Mouse (Mus musculus) gastrocnemius, postnatal 14 days (tissue): ENCODE measurements around the gene Gm10134. TPM values are rescaled to one million over a fixed set of nuclear protein-coding genes. Genes with fewer than 3 reads are reported as not detected.

Experiments used
- DNase-seq: peaks from one replicate; pipeline ENCODE4 v3.0.0; 2021; ENCODE audit warnings: mixed read lengths
- intact Hi-C: fragments of 180-260 bp; cut with DNase I; formaldehyde crosslinking; loops from one replicate; pipeline ENCODE4 v1.15.1; 2025; ENCODE audit warnings: low total_unique reads
- total RNA-seq, 2 experiments: library from RNA; stranded (reverse); gene quantifications; 2 replicates each; pipeline ENCODE4 v1.2.3; 2021

Gene Gm10134
- total RNA-seq, 2 experiments from 2014 or later = 0.90 TPM; not detected in 1

- peak; percentile 16 for DNase-seq
- intact Hi-C loops = no loop called here
Observed at GRCm38 (mm10) chr2:28527436-28528353, 21.8 kb downstream of the Gm10134 start.

DNA sequence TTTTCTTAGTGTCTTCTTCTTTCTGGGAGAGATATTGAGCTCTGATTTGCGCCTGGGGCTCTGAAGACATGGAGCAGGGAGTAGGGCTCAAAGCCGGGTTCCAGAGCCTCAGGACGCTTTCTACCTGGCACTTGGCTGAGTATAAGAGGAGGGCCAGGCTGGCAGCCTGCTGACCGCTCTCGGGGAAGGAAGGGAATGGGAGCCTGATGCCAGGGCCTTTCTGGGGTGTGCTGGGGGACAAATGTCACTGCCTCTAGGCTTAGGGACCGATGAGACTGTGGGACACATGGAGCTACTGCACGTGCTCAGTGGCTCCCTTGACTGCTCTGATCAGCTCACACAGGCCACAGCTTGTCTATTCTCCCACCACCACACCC, 22.4 kb downstream of the Gm10134 start:
- peak; percentile 8 for DNase-seq
- intact Hi-C loops = no loop called here

GRCm38 (mm10) chr2:28529856-28530255, 24.0 kb downstream of the Gm10134 start:
- no peak for DNase-seq
- intact Hi-C loops = no loop called here

DNA sequence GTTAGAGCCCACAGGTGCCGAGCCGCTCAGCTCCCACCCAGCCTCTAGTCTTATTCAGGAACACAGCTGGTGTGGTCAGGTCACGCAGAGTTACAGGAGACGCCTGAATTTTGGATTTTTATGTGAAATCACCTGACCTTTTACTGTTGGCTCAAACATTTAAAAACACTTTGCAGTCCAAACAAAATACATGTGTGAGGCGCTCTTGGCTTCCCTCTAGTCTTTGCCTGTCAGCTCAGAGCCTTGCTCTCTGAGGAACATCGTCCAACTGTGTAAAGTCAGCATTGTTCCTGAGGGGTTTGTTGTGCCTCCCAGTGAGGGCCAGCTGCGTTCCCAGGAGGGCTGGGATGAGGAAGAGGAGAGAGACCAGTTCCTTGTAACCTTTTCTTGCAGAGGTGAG, 24.4 kb downstream of the Gm10134 start:
- intact Hi-C loops = no loop called here
- DNase-seq = no peak

- DNase-seq = peak; percentile 91
- intact Hi-C loops = no loop called here
Observed at GRCm38 (mm10) chr2:28532938-28533771, 27.3 kb downstream of the Gm10134 start.

DNA sequence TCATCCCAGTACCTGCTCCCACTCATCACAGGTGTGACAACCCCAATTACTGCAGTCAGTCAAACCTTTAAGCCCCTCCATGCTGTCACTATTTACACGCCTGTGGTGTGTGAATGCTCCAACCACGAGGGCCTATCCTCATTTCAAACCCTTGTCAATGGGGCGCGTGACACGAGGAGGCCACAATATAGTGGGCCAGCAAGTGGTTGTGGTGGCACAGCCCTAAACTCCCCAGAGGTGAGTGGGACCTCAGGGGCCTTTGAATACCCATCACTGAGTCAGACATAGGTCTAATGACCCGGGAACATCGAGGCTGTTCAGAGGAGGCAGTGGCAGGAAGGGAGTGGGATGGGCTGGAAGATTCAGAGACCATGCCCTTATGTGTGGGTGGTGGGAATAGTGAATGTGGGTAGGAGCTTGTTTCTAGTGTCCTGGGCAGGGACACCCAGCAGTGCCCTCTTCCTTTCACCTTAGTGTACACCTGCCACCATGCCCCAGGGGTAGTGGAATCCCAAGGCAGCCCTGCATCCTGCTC, 28.1 kb downstream of the Gm10134 start:
- DNase-seq = no peak
- intact Hi-C loops = no loop called here

DNA sequence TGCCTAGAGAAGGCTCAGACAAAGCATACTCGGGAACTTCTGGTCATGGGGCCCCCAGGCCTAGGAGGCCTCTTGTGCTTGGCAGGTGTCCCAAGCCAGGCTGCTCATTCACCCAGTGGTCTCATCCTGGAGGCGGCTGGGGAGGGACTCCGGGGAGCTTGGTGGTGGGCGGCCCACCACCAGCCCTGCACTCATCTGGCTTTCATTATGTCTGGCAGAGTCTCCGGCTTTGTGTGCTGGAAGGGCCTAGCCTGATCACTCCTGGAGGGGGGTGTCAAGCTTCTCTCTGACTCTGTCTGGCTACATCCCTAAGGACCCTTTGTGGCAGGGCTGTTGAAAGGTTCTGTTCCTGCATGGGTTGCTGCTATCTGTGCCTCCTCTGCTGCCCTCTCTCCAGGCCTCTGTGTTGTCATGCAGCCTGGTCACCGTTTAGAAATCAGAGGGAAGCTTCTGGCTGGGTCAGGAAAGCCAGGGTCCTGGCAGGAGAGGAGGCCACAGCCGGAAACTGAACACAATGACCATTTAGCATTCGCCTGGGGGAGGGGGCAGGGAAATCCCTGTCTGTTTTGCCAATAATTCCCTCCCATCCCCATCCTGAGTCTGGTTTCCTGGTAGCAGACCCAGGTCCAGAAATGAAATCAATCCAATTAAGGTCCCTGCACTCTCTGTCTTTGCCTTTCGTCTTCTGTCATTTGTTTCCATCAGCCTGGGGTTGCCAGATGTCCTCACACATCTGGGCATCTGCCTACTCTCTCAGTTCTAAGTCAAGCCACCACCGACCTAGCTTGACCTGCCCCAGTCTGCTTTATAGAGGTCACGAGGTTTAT, 28.8 kb downstream of the Gm10134 start:
- intact Hi-C loops = no loop called here
- peak; percentile 52 for DNase-seq

GRCm38 (mm10) chr2:28535263-28535540, 29.3 kb downstream of the Gm10134 start:
- intact Hi-C loops = no loop called here
- no peak for DNase-seq

DNA sequence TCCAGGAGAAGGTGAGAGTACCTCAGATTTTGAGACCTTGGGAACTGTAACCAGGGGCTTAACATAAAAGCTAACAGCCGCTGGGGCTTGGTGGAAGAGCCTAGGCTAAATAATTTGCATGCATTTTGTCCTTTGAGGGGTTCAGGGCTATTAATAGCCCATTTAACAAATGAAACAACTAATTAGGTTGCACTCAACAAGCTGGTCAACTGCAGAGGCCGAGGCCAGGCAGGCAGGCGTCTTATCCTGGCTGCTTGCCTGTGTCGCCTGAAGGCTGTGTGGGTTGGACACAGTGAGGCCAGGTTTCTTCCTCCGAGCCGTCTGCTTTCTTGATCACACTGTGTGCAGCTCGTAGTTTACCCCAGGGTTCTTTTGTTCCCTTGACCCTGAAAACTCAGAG, 29.8 kb downstream of the Gm10134 start:
- intact Hi-C loops = no loop called here
- DNase-seq = peak; percentile 60

GRCm38 (mm10) chr2:28536166-28536565, 30.3 kb downstream of the Gm10134 start:
- intact Hi-C loops = no loop called here
- DNase-seq = peak; percentile 56

DNA sequence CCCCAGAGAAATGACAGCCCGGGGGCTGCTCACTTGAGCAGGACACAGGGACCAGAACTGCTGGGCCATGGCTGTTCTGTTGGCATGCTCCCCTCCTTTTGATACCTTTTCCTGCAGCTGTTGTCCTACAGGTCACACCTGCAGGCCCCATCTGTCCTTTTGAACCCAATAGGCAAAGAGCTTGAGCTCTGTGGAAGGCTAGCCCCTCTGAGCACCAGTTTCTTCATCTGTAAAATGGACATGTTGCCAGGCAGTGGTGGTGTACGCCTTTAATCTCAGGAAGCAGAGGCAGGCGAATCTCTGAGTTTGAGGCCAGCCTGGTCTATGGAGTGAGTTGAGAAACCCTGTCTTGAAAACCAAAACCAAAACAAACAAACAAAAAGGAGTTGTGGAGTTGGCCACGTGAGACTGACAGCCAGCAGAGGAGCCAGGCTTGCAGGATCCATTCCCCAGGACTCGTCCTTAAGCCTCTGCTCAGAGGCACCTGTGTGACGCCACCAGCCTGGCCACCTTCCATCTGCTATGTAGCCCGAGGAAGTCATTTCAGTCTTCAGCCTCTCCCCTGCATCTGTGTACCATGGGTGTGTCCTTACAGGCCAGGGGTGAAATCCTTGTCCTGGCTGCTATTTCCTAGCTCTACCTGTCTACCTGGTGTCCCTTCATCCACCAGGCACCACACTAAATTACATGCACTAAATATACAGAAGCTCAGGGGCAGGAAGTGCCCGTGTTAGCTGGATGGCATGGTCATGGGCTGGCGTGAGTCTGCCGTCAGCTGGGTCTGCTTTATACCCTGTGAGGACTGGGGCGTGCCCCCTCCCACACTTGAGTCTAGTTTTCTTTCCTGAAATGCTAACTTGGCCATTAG, 31.1 kb downstream of the Gm10134 start:
- intact Hi-C loops = no loop called here
- DNase-seq = no peak

DNA sequence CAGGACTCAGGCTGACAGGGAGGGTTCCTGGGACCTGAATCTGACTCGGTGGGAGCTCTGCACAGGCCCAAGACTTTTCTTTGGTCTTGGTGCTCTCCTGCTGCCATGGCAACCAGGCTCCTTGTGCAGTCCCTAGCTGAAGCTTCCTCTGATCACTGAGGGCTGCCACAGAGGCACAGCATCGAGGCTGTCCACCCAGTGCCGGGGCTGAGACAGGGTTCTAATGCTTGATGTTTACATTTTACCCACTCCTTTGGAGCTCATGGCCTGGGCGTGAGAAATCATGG, 31.7 kb downstream of the Gm10134 start:
- no peak for DNase-seq
- intact Hi-C loops = no loop called here

DNA sequence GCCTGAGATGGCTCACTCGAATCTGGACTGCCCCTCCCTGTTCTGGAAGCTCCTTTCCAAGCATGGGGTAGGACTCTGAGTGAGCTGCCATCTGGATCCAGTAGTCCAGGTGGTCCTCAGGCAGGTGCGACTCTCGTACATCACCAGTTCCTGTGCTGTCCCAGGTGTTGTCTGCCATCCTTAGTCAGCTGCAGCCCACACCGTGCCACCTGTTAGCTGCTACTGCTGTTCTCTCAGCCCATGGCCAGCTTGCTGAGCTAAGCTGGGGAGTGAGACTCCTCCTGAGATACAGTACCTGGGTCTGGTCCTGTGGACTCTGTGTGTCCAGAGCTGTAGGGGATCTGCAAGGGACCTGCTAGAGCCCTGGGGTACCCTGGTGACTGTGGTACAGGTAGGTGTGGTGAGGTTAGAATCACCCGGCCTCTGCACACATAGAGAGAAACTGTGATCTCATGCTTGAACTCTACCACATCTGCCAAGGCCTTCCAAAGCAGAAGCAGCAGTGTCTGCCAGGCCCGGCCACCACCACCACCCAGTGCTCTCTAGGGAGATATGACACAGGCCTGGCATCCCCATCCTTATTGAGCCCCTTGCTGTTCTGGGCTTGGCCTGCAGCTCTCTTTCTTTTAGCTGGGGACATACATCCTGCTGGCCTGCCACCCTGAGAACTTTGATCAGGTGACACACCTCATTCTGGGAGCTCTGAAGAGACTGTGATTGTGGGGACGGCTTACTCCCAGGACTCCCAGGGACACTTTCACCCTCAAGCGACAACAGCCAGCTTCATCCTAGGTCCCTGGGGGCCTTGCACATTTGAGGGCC, 32.3 kb downstream of the Gm10134 start:
- DNase-seq = no peak
- intact Hi-C loops = no loop called here

GRCm38 (mm10) chr2:28538817-28539128, 32.9 kb downstream of the Gm10134 start:
- peak; percentile 65 for DNase-seq
- intact Hi-C loops = no loop called here

- DNase-seq = peak; percentile 89
- intact Hi-C loops = no loop called here
Observed at GRCm38 (mm10) chr2:28539206-28539605, 33.3 kb downstream of the Gm10134 start.

GRCm38 (mm10) chr2:28539949-28540348, 34.1 kb downstream of the Gm10134 start:
- DNase-seq = no peak
- intact Hi-C loops = no loop called here

DNA sequence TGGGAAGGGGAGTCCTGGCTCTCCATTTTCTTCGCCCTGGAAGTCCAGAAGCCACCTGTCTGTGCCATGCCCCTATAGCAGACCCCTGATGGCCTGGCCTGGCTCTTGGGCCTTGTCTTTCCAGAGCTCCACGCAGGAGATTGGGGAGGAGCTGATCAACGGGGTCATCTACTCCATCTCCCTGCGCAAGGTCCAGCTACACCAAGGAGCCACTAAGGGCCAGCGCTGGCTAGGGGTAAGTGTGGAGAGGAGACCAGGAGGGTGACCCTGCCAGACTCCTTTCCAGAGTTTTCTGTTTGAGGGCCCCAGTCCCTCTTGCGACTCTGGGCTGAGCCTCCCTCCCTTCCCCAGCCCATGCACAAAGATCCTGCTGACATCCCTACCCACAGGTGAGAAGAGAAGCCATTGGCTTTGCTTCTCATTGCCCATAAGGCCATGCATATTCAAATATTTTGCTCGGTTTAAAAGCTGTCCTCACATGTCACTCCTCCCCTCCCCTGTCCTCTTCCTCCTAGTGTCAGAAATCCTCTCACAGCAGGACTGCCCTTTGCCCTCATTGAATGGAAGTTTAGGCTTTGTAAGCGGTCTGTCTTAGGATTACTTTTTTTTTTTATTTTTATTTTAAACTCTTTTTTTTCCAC, 34.8 kb downstream of the Gm10134 start:
- intact Hi-C loops = no loop called here
- DNase-seq = no peak

- no peak for DNase-seq
- intact Hi-C loops = no loop called here
Observed at GRCm38 (mm10) chr2:28543894-28544293, 38.0 kb downstream of the Gm10134 start.
